Mouse (Mus musculus): ENCODE measurements around the gene Gal3st1. TPM values are rescaled to one million over a fixed set of nuclear protein-coding genes. Genes with fewer than 3 reads are reported as not detected.

The Gal3st1 gene
- total and polyA plus RNA-seq, 3 experiments, result 0.07 to 0.12 TPM; not detected in 1

DNA sequence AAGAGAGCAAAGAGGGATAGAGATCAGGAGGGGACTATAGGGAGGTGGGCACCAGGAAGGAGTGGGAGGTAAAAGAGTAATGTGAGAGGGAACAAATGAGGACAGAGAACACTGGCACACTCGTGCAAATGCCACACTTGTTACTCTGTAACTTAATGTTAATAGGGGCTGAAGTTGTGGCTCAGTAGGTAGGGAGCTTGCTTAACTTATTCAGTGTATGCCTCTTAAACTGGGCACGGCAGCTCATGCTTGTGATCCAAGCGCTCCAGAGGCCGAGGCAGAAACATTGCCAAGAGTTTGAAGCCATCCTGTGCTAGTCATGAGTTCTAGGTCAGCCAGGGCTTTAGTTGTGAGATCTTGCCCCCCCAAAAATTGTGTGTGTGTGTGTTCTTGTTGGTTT is 48.3 kb upstream of the Gal3st1 start:
- Histone ChIP-seq H3K4me3 (ENCODE audit: control insufficient read depth in 1 of 2, insufficient read depth in 1 of 2, low read depth in 2 of 2, low read length in 2 of 2) (no peak overlapping the region), H3K79me2 (ENCODE audit: control insufficient read depth, insufficient read depth, low read length, poor library complexity) (no peaks in the 10 kb centered on the region; the same call in 1 of the 2 replicates), H3K27me3 (ENCODE audit: control insufficient read depth in 1 of 2, insufficient read depth in 2 of 2, low read length in 2 of 2) (peaks cover 11 to 26% of the 10 kb centered on the region in 2 experiments), H3K27ac (ENCODE audit: control insufficient read depth, low read depth, low read length) (no peak overlapping the region), H3K9me3 (replicated peaks; ENCODE audit: insufficient read depth, low read length) (no peaks in the 10 kb centered on the region), H3K36me3 (ENCODE audit: control insufficient read depth in 1 of 2, insufficient read depth in 2 of 2, low read length in 2 of 2) (peaks cover 0 to 12% of the 10 kb centered on the region in 2 experiments; a peak in 2 of 4 replicates), H3K4me1 (ENCODE audit: control insufficient read depth in 1 of 2, insufficient read depth in 2 of 2, low read length in 2 of 2) (peaks cover 0 to 16% of the 10 kb centered on the region in 2 experiments; a peak in 3 of 4 replicates), H3K9ac (ENCODE audit: control insufficient read depth, low read depth, low read length, poor library complexity, severe bottlenecking) (no peak overlapping the region)
- TF ChIP-seq POLR2A (IDR thresholded peaks at IDR 0.05; ENCODE audit: control insufficient read depth in 1 of 2, insufficient read depth in 1 of 2, low read depth in 1 of 2, low read length in 2 of 2, poor library complexity in 1 of 2) (no peak), BHLHE40 (IDR thresholded peaks at IDR 0.05; ENCODE audit: borderline replicate concordance, low read depth, low read length) (no peak), CHD1 (IDR thresholded peaks at IDR 0.05; ENCODE audit: low read depth, low read length) (no peak), TBP (IDR thresholded peaks at IDR 0.05; ENCODE audit: low read depth, low read length) (no peak)
- DNase-seq (ENCODE audit: low read depth, low spot score), result no peak

GRCm38 (mm10) chr11:3936318-3936717 is 47.1 kb upstream of the Gal3st1 start:
- H3K4me3 ChIP-seq (ENCODE audit: control insufficient read depth in 1 of 2, insufficient read depth in 1 of 2, low read depth in 2 of 2, low read length in 2 of 2), result no peak overlapping the region
- H3K9ac ChIP-seq (ENCODE audit: control insufficient read depth, low read depth, low read length, poor library complexity, severe bottlenecking), result no peak overlapping the region
- peaks cover 0 to 6% of the 10 kb centered on the region in 2 experiments; a peak in 2 of 4 replicates for H3K36me3 ChIP-seq (ENCODE audit: control insufficient read depth in 1 of 2, insufficient read depth in 2 of 2, low read length in 2 of 2)
- H3K27me3 ChIP-seq (ENCODE audit: control insufficient read depth in 1 of 2, insufficient read depth in 2 of 2, low read length in 2 of 2), result peaks cover 18 to 26% of the 10 kb centered on the region in 2 experiments
- no peaks in the 10 kb centered on the region for H3K9me3 ChIP-seq (replicated peaks; ENCODE audit: insufficient read depth, low read length)
- peaks cover 0 to 8% of the 10 kb centered on the region in 2 experiments; a peak in 3 of 4 replicates for H3K4me1 ChIP-seq (ENCODE audit: control insufficient read depth in 1 of 2, insufficient read depth in 2 of 2, low read length in 2 of 2)
- DNase-seq (ENCODE audit: low read depth, low spot score), result no peak
- no peak overlapping the region for H3K27ac ChIP-seq (ENCODE audit: control insufficient read depth, low read depth, low read length)
- no peaks in the 10 kb centered on the region; the same call in 1 of the 2 replicates for H3K79me2 ChIP-seq (ENCODE audit: control insufficient read depth, insufficient read depth, low read length, poor library complexity)
- TF ChIP-seq MAFK (IDR thresholded peaks at IDR 0.05; ENCODE audit: borderline replicate concordance, low read depth, low read length) (no peak), ZKSCAN1 (IDR thresholded peaks at IDR 0.05; ENCODE audit: low read depth, low read length) (no peak), POLR2AphosphoS5 (IDR thresholded peaks at IDR 0.05; ENCODE audit: borderline replicate concordance, low read depth, low read length) (no peak), UBTF (IDR thresholded peaks at IDR 0.05; ENCODE audit: borderline replicate concordance, insufficient read depth, low read depth, low read length) (no peak), SIN3A (IDR thresholded peaks at IDR 0.05; ENCODE audit: low read length) (no peak), E2F4 (IDR thresholded peaks at IDR 0.05; ENCODE audit: borderline replicate concordance, low read depth, low read length) (no peak), NELFE (IDR thresholded peaks at IDR 0.05; ENCODE audit: low read depth, low read length) (no peak), MEF2A (IDR thresholded peaks at IDR 0.05; ENCODE audit: extremely low read depth, insufficient replicate concordance, low read depth, low read length, poor library complexity, severe bottlenecking) (no peak), ZMIZ1 (IDR thresholded peaks at IDR 0.05; ENCODE audit: low read depth, low read length) (no peak), ZC3H11A (IDR thresholded peaks at IDR 0.05; ENCODE audit: low read depth, low read length) (no peak), HCFC1 (IDR thresholded peaks at IDR 0.05; ENCODE audit: low read depth, low read length) (no peak), CTCF (IDR thresholded peaks at IDR 0.05 in 2 of 3, conservative IDR thresholded peaks at IDR 0.05 in 1 of 3; ENCODE audit: control insufficient read depth in 1 of 3, insufficient read depth in 1 of 3, low read depth in 2 of 3, low read length in 3 of 3, poor library complexity in 1 of 3, severe bottlenecking in 1 of 3) (no peak), EP300 (IDR thresholded peaks at IDR 0.05; ENCODE audit: low read depth in 1 of 2, low read length in 2 of 2) (no peak), RCOR1 (IDR thresholded peaks at IDR 0.05; ENCODE audit: low read depth, low read length) (no peak)
